Mouse (Mus musculus) erythroblast, embryonic 14.5 days (primary cell): Measurements from ENCODE around the gene Arpp21.

Experiments used
- GATA1 ChIP-seq: IDR thresholded peaks from 2 replicates; pipeline ENCODE4 v1.6.1; 2012; ENCODE audit warnings: low read length, inconsistent platforms, mixed read lengths
- TAL1 ChIP-seq: IDR thresholded peaks from 3 replicates; pipeline ENCODE4 v1.6.1; 2012; ENCODE audit warnings: low read length, inconsistent platforms, mixed read lengths

- no peak for TF ChIP-seq TAL1
- TF ChIP-seq GATA1, result no peak
Measured at GRCm38 (mm10) chr9:112218237-112218636, 17.5 kb downstream of the Arpp21 start.
